Mouse (Mus musculus): ENCODE results near the gene Mmp21. TPM values are rescaled to one million over a fixed set of nuclear protein-coding genes. Genes with fewer than 3 reads are reported as not detected.

Gene Mmp21
- polyA plus RNA-seq (2015; fragmentation: Illumina TruSeq; extraction: RNeasy Lipid Tissue Mini Kit (QIAGEN cat#74804); ENCODE audit: insufficient read depth, low replicate concordance), result not detected

DNA sequence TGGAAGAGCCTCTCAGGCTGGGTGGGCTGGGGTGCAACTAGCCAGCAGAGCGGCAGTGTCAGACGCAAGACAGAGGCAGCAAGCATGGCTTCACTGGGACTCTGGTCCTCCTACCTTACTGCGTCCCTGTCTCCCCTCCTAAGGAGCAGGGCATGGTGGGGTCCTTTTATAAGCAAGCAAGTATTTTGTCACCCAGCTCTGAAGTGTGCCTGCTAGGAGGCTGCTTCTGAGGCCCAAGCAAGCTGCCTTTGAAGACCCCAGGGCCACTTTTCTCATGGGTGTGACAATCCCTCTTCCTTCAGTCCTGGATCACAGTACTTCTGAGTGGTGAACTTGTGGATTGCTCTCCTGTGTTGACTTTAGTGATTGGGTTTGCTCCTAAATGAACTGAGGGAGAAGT is at the start of gene Mmp21:
TSS of gene Mmp21 (minus strand) at position 101 of the 400 bp plus-strand sequence.

DNA sequence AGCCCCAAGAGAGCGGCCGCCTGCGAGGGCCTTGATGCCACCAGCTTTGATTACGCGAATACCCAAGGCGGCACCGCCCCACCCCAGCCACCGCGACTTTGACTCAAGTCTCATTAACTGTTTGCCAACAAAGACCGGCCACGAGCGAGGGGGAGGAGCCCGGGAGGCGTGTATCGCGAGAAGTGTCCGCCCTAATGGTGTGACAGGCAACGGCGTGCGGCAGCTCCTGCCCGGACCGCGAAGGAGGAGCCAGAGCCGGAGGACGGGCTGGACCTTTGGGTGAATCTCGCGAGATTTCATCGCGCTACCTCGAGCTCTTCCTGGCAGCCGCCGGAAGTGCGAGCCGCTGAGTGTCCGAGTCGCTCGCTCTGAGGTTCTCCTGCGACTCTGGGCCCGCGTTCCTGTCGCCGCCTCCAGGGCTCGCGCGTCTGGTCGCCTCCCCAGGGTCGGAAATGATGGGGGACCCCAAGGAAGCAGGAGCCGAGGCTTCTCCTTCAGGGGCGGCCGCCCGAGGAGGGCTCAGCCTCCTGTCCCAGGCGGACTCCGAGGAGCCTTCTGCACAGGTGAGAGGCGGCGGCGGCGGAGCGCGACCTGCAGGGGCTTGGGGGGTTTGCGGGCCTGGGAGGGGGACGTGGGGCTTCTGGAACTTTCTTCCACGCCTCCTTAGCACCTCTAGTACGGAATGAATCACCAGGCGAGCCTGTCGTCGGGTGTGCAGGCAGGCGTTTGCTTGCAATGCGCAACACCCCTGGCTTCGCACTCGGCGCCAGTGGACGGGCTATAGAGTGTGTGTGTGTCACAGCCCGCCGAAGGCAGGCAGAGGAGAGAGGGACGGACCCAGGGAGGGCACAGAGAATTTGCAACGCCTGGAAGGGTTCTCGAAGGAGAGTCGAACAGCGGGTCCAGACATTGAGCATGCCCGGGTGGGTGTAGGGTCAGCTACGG is 42.2 kb downstream of the Mmp21 start, which contains the start of gene Edrf1:
TSS of gene Edrf1 (plus strand) at position 183 of the 945 bp plus-strand sequence.

Other genes with a start within 250 kb of the Mmp21 start
- gene Tex36, start 77.9 kb downstream of the Mmp21 start, polyA plus RNA-seq (2015; fragmentation: Illumina TruSeq; extraction: RNeasy Lipid Tissue Mini Kit (QIAGEN cat#74804); ENCODE audit: insufficient read depth, low replicate concordance), result not detected
- gene Edrf1, start 42.5 kb downstream of the Mmp21 start, polyA plus RNA-seq (2015; fragmentation: Illumina TruSeq; extraction: RNeasy Lipid Tissue Mini Kit (QIAGEN cat#74804); ENCODE audit: insufficient read depth, low replicate concordance), result 40.8 TPM
- 125 TPM for gene Bccip, start 29.3 kb upstream of the Mmp21 start, polyA plus RNA-seq (2015; fragmentation: Illumina TruSeq; extraction: RNeasy Lipid Tissue Mini Kit (QIAGEN cat#74804); ENCODE audit: insufficient read depth, low replicate concordance)
- gene Uros, start 30.0 kb upstream of the Mmp21 start, polyA plus RNA-seq (2015; fragmentation: Illumina TruSeq; extraction: RNeasy Lipid Tissue Mini Kit (QIAGEN cat#74804); ENCODE audit: insufficient read depth, low replicate concordance), result 33.1 TPM
- not detected for gene Fank1, start 96.8 kb upstream of the Mmp21 start, polyA plus RNA-seq (2015; fragmentation: Illumina TruSeq; extraction: RNeasy Lipid Tissue Mini Kit (QIAGEN cat#74804); ENCODE audit: insufficient read depth, low replicate concordance)
- gene Dhx32, start 102.7 kb upstream of the Mmp21 start, polyA plus RNA-seq (2015; fragmentation: Illumina TruSeq; extraction: RNeasy Lipid Tissue Mini Kit (QIAGEN cat#74804); ENCODE audit: insufficient read depth, low replicate concordance), result 17.0 TPM